Mouse (Mus musculus) heart, adult 2 months (tissue): ENCODE data around the gene Strn. TPM values are rescaled to one million over a fixed set of nuclear protein-coding genes. Genes with fewer than 3 reads are reported as not detected.
A peak's percentile ranks its signal among the peaks of the same experiment; 100 is the strongest.

Experiments used
- DNase-seq, 2 experiments: peaks; one replicate each; pipeline ENCODE4 v3.0.0; 2021
- H3K27ac ChIP-seq: fragments of 200-600 bp; 2 replicates; pipeline ENCODE4 v1.8.1; 2022
- H3K27me3 ChIP-seq: fragments of 200-500 bp; 2 replicates; pipeline ENCODE4 v1.6.1; 2012; ENCODE audit warnings: mild to moderate bottlenecking, low read length, inconsistent platforms, mixed read lengths; ENCODE audit not compliant: control insufficient read depth, insufficient read depth
- H3K36me3 ChIP-seq: fragments of 200-500 bp; 2 replicates; pipeline ENCODE4 v1.6.1; 2012; ENCODE audit warnings: low read length, inconsistent platforms; ENCODE audit not compliant: control insufficient read depth, insufficient read depth
- H3K4me1 ChIP-seq: fragments of 200-500 bp; 2 replicates; pipeline ENCODE4 v1.6.1; 2011; ENCODE audit warnings: low read length; ENCODE audit not compliant: control insufficient read depth, insufficient read depth
- H3K4me3 ChIP-seq: fragments of 200-600 bp; 2 replicates; pipeline ENCODE4 v1.8.1; 2022
- H3K79me2 ChIP-seq: fragments of 200-500 bp; replicated peaks from 2 replicates; pipeline ENCODE4 v1.6.1; 2012; ENCODE audit warnings: mild to moderate bottlenecking, inconsistent platforms, low read length, moderate library complexity, mixed read lengths; ENCODE audit not compliant: control insufficient read depth, insufficient read depth
- H3K9ac ChIP-seq: fragments of 200-500 bp; 2 replicates; pipeline ENCODE4 v1.6.1; 2012; ENCODE audit warnings: low read depth, mild to moderate bottlenecking, control low read depth, inconsistent platforms, low read length, mixed read lengths
- CTCF ChIP-seq: fragments of 200-600 bp; IDR thresholded peaks from 2 replicates; pipeline ENCODE4 v1.8.1; 2022; ENCODE audit warnings: antibody characterized with exemption, mild to moderate bottlenecking, moderate library complexity
- EP300 ChIP-seq: fragments of 200-500 bp; IDR thresholded peaks from 2 replicates; pipeline ENCODE4 v1.6.1; 2011; ENCODE audit warnings: low read depth, low read length, control low read depth; ENCODE audit not compliant: insufficient read depth
- POLR2A ChIP-seq: fragments of 200-500 bp; IDR thresholded peaks from 2 replicates; pipeline ENCODE4 v1.6.1; 2011; ENCODE audit warnings: mild to moderate bottlenecking, low read depth, low read length, control low read depth; ENCODE audit not compliant: insufficient read depth
- WGBS: fragments of 180-500 bp; shearing (Covaris S2); methylation state at CpG from one replicate; pipeline ENCODE4 v1.1.7; 2018; 5-methylcytosine and 5-hydroxymethylcytosine counted together
- intact Hi-C: fragments of 180-260 bp; cut with DNase I; formaldehyde crosslinking; loops from one replicate; pipeline ENCODE4 v1.15.1; 2025
- polyA plus RNA-seq: library from polyadenylated mRNA; depleted of rRNA; stranded (reverse); fragments of >200 nt; gene quantifications from 2 replicates; pipeline ENCODE4 v1.2.3, GENCODE M21; 2012
- total RNA-seq, 2 experiments: library from RNA; stranded (reverse); gene quantifications; 2 replicates each; pipeline ENCODE4 v1.2.3; 2021

The Strn gene
- total and polyA plus RNA-seq, 3 experiments: 6.1 to 24.2 (median 20.3) TPM

DNA sequence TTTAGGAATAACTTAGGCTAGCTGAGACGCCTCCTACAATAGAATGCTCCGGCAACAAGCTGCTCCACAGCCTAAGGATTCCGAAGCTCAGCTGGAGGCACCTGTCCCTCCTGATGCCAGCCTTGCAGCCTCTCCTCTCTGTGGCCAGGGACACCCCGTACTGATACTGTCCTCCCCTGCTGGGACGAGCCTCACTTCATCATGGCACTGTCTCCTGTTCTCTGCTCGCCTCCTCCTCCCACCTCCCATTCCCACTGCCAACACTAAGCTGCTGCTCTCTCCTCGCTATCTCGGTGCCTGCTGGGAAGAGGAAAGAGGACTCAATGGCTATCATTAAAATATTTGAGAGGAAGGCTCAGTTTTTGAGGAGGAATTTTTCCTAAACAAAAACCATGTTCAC, 30.6 kb upstream of the Strn start:
- intact Hi-C loops: no loop called here

DNA sequence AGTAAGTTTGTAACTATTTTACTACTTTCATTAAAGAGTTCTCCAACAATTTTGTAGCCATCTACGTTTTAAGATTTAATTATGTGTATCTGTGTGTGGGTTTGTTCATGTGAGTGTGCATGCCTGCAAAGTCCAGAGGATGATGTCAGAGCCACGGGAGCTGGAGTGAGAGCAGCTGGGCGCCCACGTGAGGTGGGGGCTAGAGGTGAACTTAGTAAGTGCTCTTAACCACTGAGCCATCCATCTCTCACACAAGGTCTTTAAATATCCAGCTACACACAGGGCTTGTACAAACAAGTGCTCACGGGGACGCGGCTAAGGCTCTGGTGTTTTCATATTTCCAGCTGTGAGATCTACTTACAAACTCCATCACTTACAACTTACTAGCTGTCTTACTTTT, 29.1 kb upstream of the Strn start:
- Histone ChIP-seq H3K4me3 (no peak overlapping the region), H3K36me3 (peaks cover 16% of the 10 kb centered on the region)
- 75% methylated on average over 7 of the region's 7 CpGs for WGBS

More for the DNA sequence above, 30.6 kb upstream of the Strn start:
- 0 out of 2 replicates have a peak overlapping the region, but pooled peaks have one; percentile 2 for H3K9ac ChIP-seq
- H3K4me3 ChIP-seq: no peak overlapping the region
- DNase-seq: no peak
- no peaks in the 10 kb centered on the region for H3K79me2 ChIP-seq
- H3K36me3 ChIP-seq: peaks cover 13% of the 10 kb centered on the region
- TF ChIP-seq POLR2A (peak; percentile 31; the same call in 1 of the 2 replicates), EP300 (no peak)
- no peaks in the 10 kb centered on the region for H3K27me3 ChIP-seq
- H3K27ac ChIP-seq: peak overlapping the region; percentile 71
- H3K4me1 ChIP-seq: peaks cover 3% of the 10 kb centered on the region
- WGBS: 53% methylated on average over 8 of the region's 8 CpGs

DNA sequence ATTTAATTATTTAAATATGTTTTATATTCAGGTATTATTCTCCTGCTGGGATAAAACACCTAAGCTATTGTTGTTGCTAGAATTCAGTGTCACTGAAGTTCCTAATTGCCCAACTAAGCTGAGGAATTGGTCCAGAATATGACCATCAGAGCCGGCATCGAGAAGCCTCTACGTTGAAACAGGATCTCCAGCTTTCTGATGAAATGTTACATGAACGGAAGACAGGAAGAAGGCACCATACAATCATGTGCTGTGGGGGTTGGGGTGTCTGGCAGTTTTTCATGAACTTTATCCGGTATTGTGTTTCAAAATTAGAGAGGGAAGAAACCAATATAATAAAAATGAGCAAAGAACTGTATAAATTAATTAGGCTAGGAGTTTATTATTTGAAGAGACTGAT, 26.3 kb upstream of the Strn start:
- no peak for DNase-seq
- H3K9ac ChIP-seq: no peak overlapping the region
- no peak overlapping the region for H3K4me3 ChIP-seq
- no peak for TF ChIP-seq CTCF
- 63% methylated on average over 5 of the region's 5 CpGs for WGBS
- peaks cover 13% of the 10 kb centered on the region for H3K36me3 ChIP-seq
- no peak overlapping the region for H3K27ac ChIP-seq
- no peaks in the 10 kb centered on the region; the same call in 1 of the 2 replicates for H3K79me2 ChIP-seq
- H3K4me1 ChIP-seq: no peaks in the 10 kb centered on the region; the same call in 1 of the 2 replicates
- intact Hi-C loops: no loop called here
- H3K27me3 ChIP-seq: no peaks in the 10 kb centered on the region

More for the DNA sequence above, 29.1 kb upstream of the Strn start:
- H3K27ac ChIP-seq: no peak overlapping the region
- H3K9ac ChIP-seq: no peak overlapping the region
- intact Hi-C loops: no loop called here
- no peaks in the 10 kb centered on the region for H3K27me3 ChIP-seq
- peaks cover 3% of the 10 kb centered on the region for H3K4me1 ChIP-seq
- no peaks in the 10 kb centered on the region for H3K79me2 ChIP-seq
- DNase-seq: no peak
- TF ChIP-seq POLR2A (no peak), EP300 (no peak), CTCF (no peak)

DNA sequence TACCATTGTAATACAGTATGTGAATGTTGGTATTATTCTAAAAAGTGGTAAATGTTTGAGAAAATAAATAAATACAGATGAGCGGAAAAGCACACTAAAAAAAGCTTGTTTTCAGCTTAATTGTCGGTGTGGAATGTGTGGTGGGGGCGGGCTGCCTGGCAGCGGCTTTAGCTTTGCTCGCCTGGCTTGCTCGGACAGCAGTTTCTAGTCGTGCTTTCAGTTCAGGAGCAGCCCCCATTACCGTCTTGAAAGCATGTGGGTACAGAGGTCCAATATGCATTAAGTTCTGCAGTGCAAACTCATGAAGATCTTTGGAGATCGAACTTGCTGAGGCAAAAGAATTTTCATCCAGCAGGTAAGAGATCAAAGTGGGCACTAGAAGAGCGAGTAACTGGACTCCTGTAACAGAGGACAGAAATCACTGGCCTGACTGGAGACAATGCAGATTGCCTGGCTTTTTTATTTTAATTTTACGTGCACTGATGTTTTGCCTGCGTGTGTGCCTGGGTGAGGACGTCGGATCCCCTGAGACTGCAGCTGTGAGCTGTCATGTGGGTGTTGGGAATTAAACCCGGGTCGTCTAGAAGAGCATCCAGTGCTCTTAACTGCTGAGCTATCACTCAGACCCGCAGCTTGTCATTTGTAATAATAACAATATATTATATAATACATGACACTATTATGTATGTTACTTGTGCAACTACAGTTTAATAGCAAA, 16.1 kb upstream of the Strn start:
- Histone ChIP-seq H3K27me3 (no peaks in the 10 kb centered on the region), H3K27ac (no peak overlapping the region), H3K4me3 (no peak overlapping the region), H3K79me2 (no peaks in the 10 kb centered on the region), H3K9ac (no peak overlapping the region), H3K36me3 (no peaks in the 10 kb centered on the region), H3K4me1 (no peaks in the 10 kb centered on the region)
- DNase-seq: no peak
- no peak for TF ChIP-seq CTCF
- TF ChIP-seq POLR2A: no peak
- no peak for TF ChIP-seq EP300
- WGBS: 78% methylated on average over 17 of the region's 17 CpGs
- intact Hi-C loops: no loop called here

DNA sequence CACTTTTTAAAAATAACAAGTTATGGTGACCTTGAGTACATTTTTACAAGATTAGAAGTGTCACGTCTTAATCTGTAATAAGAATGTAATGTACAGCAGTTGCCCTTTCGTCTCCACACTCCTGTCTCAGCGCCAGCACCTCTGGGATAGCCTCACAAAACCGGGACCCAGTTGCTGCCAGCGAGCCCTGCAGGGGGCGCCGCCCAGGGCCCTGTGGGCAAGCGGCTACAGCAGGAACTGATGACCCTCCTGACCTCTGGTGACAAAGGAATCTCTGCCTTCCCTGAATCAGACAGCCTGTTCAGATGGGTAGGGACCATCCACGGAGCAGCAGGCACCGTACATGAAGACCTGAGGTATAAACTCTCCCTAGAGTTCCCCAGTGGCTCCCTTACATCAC, 15.1 kb upstream of the Strn start:
- no peaks in the 10 kb centered on the region for H3K79me2 ChIP-seq
- TF ChIP-seq CTCF: peak; percentile 32
- TF ChIP-seq POLR2A: no peak
- H3K4me1 ChIP-seq: no peaks in the 10 kb centered on the region
- H3K27ac ChIP-seq: no peak overlapping the region
- intact Hi-C loops: no loop called here
- no peak overlapping the region for H3K4me3 ChIP-seq
- WGBS: 63% methylated on average over 10 of the region's 10 CpGs
- H3K9ac ChIP-seq: no peak overlapping the region
- H3K27me3 ChIP-seq: no peaks in the 10 kb centered on the region
- DNase-seq: no peak
- H3K36me3 ChIP-seq: no peaks in the 10 kb centered on the region

DNA sequence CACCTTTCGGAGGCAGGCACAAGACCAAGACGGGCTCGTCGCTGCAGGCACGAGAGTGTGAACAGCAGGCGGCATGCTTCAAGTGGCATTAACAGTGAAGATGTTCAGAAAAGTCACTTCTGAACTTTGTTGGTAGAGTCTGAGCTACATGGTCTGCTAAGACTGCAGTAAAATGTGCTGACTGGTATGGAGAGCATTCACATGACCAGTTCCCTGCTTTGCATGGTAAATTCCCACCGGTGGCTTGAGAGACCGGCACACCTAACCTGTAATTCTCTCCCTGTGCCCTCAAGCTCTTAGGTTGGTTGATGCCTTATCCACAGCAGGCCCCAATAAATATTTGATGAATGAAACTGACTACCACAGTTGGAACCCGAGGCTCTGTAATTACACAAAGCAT, 11.4 kb upstream of the Strn start:
- 92% methylated on average over 9 of the region's 9 CpGs for WGBS
- TF ChIP-seq EP300 (no peak), POLR2A (no peak), CTCF (no peak)
- H3K27ac ChIP-seq: no peak overlapping the region
- H3K9ac ChIP-seq: no peak overlapping the region
- no peak for DNase-seq
- H3K4me3 ChIP-seq: no peak overlapping the region
- H3K36me3 ChIP-seq: no peaks in the 10 kb centered on the region
- intact Hi-C loops: no loop called here
- no peaks in the 10 kb centered on the region for H3K27me3 ChIP-seq
- H3K4me1 ChIP-seq: no peaks in the 10 kb centered on the region
- no peaks in the 10 kb centered on the region for H3K79me2 ChIP-seq
